In the genomic region with DNA sequence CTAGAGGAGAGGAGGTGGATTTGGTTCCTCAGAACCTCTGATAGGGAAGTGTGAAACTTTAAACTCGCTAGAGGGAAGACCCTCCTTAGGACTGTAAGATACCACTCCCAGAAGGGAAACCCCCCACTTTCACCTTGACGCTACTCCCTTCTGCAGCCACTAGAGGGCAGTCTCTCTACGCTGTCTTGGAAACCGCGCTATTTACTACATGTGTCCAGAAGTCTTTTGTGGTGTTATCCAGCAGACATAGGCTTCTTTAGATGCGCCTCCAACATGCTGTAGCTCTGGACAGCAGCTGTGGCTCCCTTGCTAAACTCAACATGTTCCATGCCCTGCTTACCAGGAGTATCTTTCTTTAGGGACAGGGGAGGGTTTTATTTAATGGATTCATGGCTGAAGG, we compare ENCODE assay signal across 8 mouse cellular contexts. TPM values are rescaled to one million over a fixed set of nuclear protein-coding genes. Genes with fewer than 3 reads are reported as not detected.
DNase-seq lines count a peak whose midpoint lies in the region; ATAC-seq and TF ChIP-seq lines count a peak whose summit lies in the region.

No protein-coding gene starts in this region.

- H3K4me1 ChIP-seq in bone marrow macrophage, adult 2 months (ENCODE audit: control insufficient read depth, insufficient read depth, low read length) = no peaks in the 10 kb centered on the region
- H3K4me1 ChIP-seq in embryonic facial prominence, embryonic 14.5 days (ENCODE audit: control insufficient read depth, insufficient read depth, low read length) = no peaks in the 10 kb centered on the region
- peaks cover 3% of the 10 kb centered on the region for H3K4me1 ChIP-seq in hindbrain, embryonic 16.5 days (ENCODE audit: control insufficient read depth, insufficient read depth, low read depth, low read length)
- H3K4me1 ChIP-seq in limb, embryonic 10.5 days = peaks cover 19% of the 10 kb centered on the region
- no peaks in the 10 kb centered on the region for H3K4me1 ChIP-seq in midbrain, postnatal 0 days (ENCODE audit: insufficient read depth, low read length)

- no peak overlapping the region for H3K4me3 ChIP-seq in bone marrow macrophage, adult 2 months (ENCODE audit: insufficient read depth, low read length)
- H3K4me3 ChIP-seq in embryonic facial prominence, embryonic 14.5 days (ENCODE audit: low read depth, low read length) = no peak overlapping the region
- H3K4me3 ChIP-seq in hindbrain, embryonic 16.5 days (ENCODE audit: low read length) = no peak overlapping the region
- H3K4me3 ChIP-seq in limb, embryonic 10.5 days = no peak overlapping the region
- no peak overlapping the region for H3K4me3 ChIP-seq in midbrain, postnatal 0 days (ENCODE audit: low read depth, low read length)

- no peak overlapping the region for H3K4me2 ChIP-seq in embryonic facial prominence, embryonic 14.5 days (ENCODE audit: low read depth, low read length)
- H3K4me2 ChIP-seq in hindbrain, embryonic 16.5 days (ENCODE audit: low read length) = no peak overlapping the region
- no peak overlapping the region for H3K4me2 ChIP-seq in midbrain, postnatal 0 days (ENCODE audit: low read depth, low read length, poor library complexity, severe bottlenecking)

- no peak overlapping the region for H3K9ac ChIP-seq in embryonic facial prominence, embryonic 14.5 days (ENCODE audit: low read depth, low read length)
- 0 out of 2 replicates have a peak overlapping the region, but pooled peaks have one; percentile 13 for H3K9ac ChIP-seq in hindbrain, embryonic 16.5 days (ENCODE audit: low read depth, low read length)
- no peak overlapping the region for H3K9ac ChIP-seq in midbrain, postnatal 0 days (replicated peaks; ENCODE audit: low read length, poor library complexity, severe bottlenecking)

- no peaks in the 10 kb centered on the region for H3K36me3 ChIP-seq in embryonic facial prominence, embryonic 14.5 days (ENCODE audit: control insufficient read depth, insufficient read depth, low read length)
- H3K36me3 ChIP-seq in hindbrain, embryonic 16.5 days (ENCODE audit: control insufficient read depth, insufficient read depth, low read length) = no peaks in the 10 kb centered on the region
- no peaks in the 10 kb centered on the region for H3K36me3 ChIP-seq in limb, embryonic 10.5 days
- no peaks in the 10 kb centered on the region for H3K36me3 ChIP-seq in midbrain, postnatal 0 days (ENCODE audit: insufficient read depth, low read length)

- DNase-seq in ovary, postnatal 14 days (ENCODE audit: low spot score) = peak; percentile 49
- no peak for DNase-seq in ovary, adult 18-20 months (ENCODE audit: low spot score)
- peak; percentile 89 for DNase-seq in embryonic facial prominence, embryonic 14.5 days (ENCODE audit: low spot score)
- DNase-seq in limb, embryonic 10.5 days (ENCODE audit: low spot score) = peak; percentile 84
- peak; percentile 86 for DNase-seq in midbrain, postnatal 0 days (ENCODE audit: low spot score)
- DNase-seq in thymus, postnatal 36 days = peak; percentile 16 to 17

- ATAC-seq in embryonic facial prominence, embryonic 14.5 days (ENCODE audit: low read depth) = peak; percentile 63; the same call in 1 of the 2 replicates
- peak; percentile 65 for ATAC-seq in hindbrain, embryonic 16.5 days
- peak; percentile 61 for ATAC-seq in midbrain, postnatal 0 days (ENCODE audit: low FRiP score)

- 2% methylated on average over 6 of the region's 6 CpGs for WGBS in embryonic facial prominence, embryonic 14.5 days
- 3% methylated on average over 6 of the region's 6 CpGs for WGBS in hindbrain, embryonic 16.5 days
- 4% methylated on average over 6 of the region's 6 CpGs for WGBS in limb, embryonic 10.5 days
- 2% methylated on average over 6 of the region's 6 CpGs for WGBS in midbrain, postnatal 0 days

- TF ChIP-seq POLR2A in bone marrow macrophage, adult 2 months (IDR thresholded peaks at IDR 0.05; ENCODE audit: borderline replicate concordance, low read depth, low read length) = no peak

- no peaks in the 10 kb centered on the region for H3K9me3 ChIP-seq in embryonic facial prominence, embryonic 14.5 days (ENCODE audit: control insufficient read depth, low read length)
- no peaks in the 10 kb centered on the region for H3K9me3 ChIP-seq in hindbrain, embryonic 16.5 days (ENCODE audit: control insufficient read depth, low read length)
- no peaks in the 10 kb centered on the region for H3K9me3 ChIP-seq in limb, embryonic 10.5 days (replicated peaks)
- H3K9me3 ChIP-seq in midbrain, postnatal 0 days (ENCODE audit: low read length) = no peaks in the 10 kb centered on the region

- no peak overlapping the region for H3K27ac ChIP-seq in bone marrow macrophage, adult 2 months (ENCODE audit: insufficient read depth, low read depth, low read length)
- H3K27ac ChIP-seq in embryonic facial prominence, embryonic 14.5 days (replicated peaks; ENCODE audit: low read depth, low read length) = no peak overlapping the region
- H3K27ac ChIP-seq in hindbrain, embryonic 16.5 days (ENCODE audit: low read depth, low read length) = 0 out of 2 replicates have a peak overlapping the region, but pooled peaks have one; percentile 7
- H3K27ac ChIP-seq in limb, embryonic 10.5 days = peak overlapping the region; percentile 68
- no peak overlapping the region for H3K27ac ChIP-seq in midbrain, postnatal 0 days (ENCODE audit: low read depth, low read length)

- TF ChIP-seq CTCF in bone marrow macrophage, adult 2 months (IDR thresholded peaks at IDR 0.05; ENCODE audit: low read depth, low read length) = peak; percentile 93
- peak; percentile 99 for TF ChIP-seq CTCF in midbrain, postnatal 0 days (IDR thresholded peaks at IDR 0.05)

- H3K27me3 ChIP-seq in embryonic facial prominence, embryonic 14.5 days (replicated peaks; ENCODE audit: control insufficient read depth, insufficient read depth, low read length) = no peaks in the 10 kb centered on the region
- no peaks in the 10 kb centered on the region for H3K27me3 ChIP-seq in hindbrain, embryonic 16.5 days (replicated peaks; ENCODE audit: control insufficient read depth, insufficient read depth, low read length)
- peaks cover 14% of the 10 kb centered on the region; the same call in 1 of the 2 replicates for H3K27me3 ChIP-seq in limb, embryonic 10.5 days (ENCODE audit: low read depth, poor library complexity, severe bottlenecking)
- H3K27me3 ChIP-seq in midbrain, postnatal 0 days (ENCODE audit: insufficient read depth, low read length) = no peaks in the 10 kb centered on the region

RNA-seq across cellular contexts. Expression of a gene that starts 54.8 kb away (rescaled TPM):
- polyA plus RNA-seq in bone marrow macrophage, adult 2 months (2012; ENCODE audit: insufficient read depth, insufficient read length, missing spikeins) = not detected in 2 replicates
- polyA plus RNA-seq in embryonic facial prominence, embryonic 14.5 days (2014; fragmentation: Nextera tagmentation; extraction: Ambion mirVana) = 87.2 and 110 TPM in 2 replicates
- polyA plus RNA-seq in hindbrain, embryonic 16.5 days (2015; fragmentation: Nextera tagmentation; extraction: Ambion mirVana) = 237 and 252 TPM in 2 replicates
- 285 and 298 TPM in 2 replicates for polyA plus RNA-seq in limb, embryonic 10.5 days (2016; fragmentation: Nextera tagmentation; extraction: Ambion mirVana)
- total RNA-seq in midbrain, postnatal 0 days (2014; rRNA removed) = 116 and 123 TPM in 2 replicates
- polyA plus RNA-seq in midbrain, postnatal 0 days (2015; fragmentation: Nextera tagmentation; extraction: Ambion mirVana) = 185 and 206 TPM in 2 replicates

Comparison
In these comparisons a context has a peak if more than half of its experiments do, and no peak if none do; other contexts are left out.
1. H3K27ac ChIP-seq: peak in hindbrain, embryonic 16.5 days (single experiment) and limb, embryonic 10.5 days (single experiment); none in bone marrow macrophage, adult 2 months (single experiment), embryonic facial prominence, embryonic 14.5 days (single experiment) and midbrain, postnatal 0 days (single experiment).
2. RNA of a gene that starts 54.8 kb away (polyA plus RNA-seq): 285 to 298 TPM in limb, embryonic 10.5 days, 237 to 252 TPM in hindbrain, embryonic 16.5 days, 185 to 206 TPM in midbrain, postnatal 0 days and 87.2 to 110 TPM in embryonic facial prominence, embryonic 14.5 days; not detected in bone marrow macrophage, adult 2 months; every median in the first group is over 10 times any median in the second.
3. Peak in every context shown above with its lines, with median percentiles within 50 percentile points of each other: ATAC-seq.